Mouse (Mus musculus) frontal cortex, postnatal 36 days (tissue): ENCODE results near the gene Cyct.
A peak's percentile ranks its signal among the peaks of the same experiment; 100 is the strongest.

Experiments used
- DNase-seq, 2 experiments: peaks; one replicate each; pipeline ENCODE4 v3.0.0; 2022; ENCODE audit warnings: low spot score in 2 of 2

Gene Cyct

DNA sequence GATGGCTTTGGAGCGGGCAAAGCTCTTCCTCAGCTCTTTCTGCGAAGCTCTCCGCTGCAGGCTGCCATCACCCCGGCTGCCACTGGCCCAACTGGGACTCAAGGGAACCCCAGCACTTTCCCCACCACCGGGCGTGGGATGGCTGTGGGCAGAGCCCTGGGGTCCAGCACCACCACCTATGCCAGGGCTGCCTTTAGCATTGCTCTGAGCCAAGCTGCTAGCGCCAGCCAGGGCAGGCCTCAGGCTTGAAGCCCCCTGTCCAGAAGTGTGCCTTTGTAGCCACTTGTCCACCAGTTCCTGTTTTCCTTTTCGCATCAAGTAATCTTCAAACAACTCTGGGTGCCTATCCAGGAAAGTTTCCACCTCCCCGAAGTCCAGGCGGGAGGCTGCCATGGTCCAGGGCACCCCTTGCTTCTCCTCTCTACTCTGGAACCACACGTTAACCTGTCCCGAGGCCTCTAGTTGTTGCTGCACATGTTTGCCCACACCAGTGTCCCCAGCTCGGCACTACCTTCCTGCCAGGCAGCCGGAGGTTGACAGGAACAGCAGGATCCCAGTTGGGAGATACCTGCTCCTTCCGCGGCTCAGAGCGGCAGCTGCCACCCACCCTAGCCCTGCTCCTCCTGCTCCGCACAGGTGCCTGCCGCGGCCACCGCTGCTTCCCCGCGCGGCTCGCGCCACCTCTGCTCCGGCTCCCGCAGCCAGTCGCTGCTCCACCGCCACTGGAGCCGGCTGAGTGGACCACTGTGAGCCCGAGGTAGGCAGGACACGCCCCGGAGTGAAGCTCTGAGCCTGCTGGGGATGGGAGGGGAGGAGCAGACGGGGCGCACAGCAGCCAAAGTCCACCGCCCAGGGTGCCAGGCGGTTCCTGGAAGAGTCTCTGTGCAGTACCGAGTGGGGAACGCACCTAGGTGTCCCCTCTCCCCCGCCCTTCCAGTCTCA is 21.8 kb downstream of the Cyct start, which contains the start of gene Pde11a:
TSS of gene Pde11a (minus strand) at position 560 of the 942 bp plus-strand sequence.
- DNase-seq, result peak; percentile 4

DNA sequence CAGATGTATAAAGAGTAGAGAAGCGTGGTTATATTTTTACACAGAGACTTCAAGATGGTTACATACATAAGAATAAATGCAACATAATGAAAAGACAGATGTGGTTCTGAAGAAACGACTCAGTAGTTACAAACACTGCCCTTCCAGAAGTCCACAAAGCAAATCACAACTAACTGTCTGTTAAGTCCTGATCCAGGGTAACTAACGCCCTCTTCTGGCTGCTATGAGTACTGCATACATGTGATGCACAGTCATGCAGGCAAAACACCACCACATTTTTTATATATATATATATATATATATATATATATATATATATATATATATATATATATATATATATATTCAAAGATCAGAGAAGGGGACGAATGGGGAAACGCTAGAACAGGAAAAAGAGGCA is 25.7 kb downstream of the Cyct start:
- no peak for DNase-seq

DNA sequence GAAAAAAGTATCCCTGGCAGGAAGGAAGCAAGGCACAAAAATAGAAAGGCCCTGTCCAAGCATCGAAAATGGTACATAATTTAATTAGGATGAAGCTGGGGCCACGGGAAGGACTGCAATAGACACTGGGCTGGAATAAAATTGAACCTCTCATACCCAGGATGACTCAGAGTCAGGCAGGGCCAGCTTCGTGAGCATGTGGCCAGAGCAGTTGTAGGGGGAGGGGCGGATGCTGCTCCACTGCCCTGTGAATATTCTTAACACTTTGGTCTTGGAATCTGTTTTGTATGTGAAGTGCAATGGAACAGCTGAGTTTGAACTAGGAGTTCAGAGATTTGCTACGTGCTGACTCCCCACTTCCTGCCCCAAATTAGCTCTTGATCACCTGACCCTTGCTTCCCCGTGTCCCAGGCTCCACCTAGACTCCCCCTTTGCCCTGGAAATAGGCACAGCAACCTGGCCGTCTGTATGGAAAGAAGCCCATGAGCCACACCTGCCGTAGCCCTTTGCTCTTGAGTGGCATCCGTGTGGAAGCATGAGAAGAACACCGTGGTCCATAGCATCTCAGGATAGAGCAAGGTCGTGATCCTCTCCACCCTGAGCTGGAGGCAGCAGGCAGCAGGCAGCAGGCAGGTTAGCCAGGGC is 28.0 kb downstream of the Cyct start:
- DNase-seq, result no peak

DNA sequence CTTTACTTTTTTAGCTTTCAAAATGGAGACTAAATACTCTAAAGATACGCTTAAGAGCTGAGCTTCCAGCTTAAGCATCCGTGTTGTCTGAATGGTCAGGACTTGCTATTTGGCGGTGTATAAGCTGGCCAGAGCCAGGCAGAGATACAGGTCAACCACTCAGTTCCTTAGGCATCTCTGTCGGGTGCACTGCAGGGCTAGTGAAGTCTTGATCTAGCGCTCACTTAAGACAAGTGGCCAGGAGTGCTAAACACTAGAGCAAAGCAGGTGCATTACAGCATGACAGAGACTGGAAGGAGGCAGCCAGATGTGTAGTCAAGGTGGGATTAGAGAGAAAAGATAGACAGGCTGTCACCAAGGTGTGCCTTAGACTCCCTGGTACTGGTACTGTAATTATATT is 30.2 kb downstream of the Cyct start:
- no peak for DNase-seq

DNA sequence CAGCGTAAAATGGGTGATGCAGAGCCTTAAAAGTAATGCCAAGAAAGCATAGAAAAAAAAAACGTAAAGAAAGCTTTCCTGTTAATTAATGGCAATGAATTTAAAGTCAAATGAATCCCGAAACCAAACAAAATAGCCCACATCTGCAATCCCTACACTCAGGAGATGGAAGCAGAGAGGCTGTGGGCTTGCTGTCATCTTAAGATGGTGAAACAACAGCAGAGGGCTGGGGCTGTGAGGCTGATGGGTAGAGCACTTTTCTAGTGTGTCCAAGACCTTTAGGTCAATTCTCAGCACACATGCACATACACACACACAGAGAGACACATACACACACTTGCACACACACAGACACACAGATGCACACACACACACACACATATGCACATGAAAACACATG is 34.1 kb downstream of the Cyct start:
- DNase-seq, result no peak

DNA sequence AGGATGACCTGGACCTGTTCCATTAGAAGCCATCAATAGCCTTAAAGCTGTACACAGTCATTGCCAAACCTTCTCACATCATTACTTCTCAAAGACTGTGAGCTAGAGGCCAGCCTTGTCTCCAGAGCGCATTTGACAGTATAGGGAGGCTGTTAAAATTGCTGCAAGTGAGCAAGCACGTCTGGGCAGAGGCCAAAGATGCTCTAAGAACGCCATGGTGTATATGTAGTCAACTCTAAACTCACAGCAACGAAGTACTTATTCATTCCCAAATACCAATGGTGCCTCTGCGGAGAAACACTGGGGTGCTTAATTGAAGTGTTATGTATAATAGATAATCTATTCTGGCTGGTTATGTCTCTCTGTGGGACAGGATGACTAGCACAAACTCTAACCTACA is 35.8 kb downstream of the Cyct start:
- DNase-seq, result no peak

DNA sequence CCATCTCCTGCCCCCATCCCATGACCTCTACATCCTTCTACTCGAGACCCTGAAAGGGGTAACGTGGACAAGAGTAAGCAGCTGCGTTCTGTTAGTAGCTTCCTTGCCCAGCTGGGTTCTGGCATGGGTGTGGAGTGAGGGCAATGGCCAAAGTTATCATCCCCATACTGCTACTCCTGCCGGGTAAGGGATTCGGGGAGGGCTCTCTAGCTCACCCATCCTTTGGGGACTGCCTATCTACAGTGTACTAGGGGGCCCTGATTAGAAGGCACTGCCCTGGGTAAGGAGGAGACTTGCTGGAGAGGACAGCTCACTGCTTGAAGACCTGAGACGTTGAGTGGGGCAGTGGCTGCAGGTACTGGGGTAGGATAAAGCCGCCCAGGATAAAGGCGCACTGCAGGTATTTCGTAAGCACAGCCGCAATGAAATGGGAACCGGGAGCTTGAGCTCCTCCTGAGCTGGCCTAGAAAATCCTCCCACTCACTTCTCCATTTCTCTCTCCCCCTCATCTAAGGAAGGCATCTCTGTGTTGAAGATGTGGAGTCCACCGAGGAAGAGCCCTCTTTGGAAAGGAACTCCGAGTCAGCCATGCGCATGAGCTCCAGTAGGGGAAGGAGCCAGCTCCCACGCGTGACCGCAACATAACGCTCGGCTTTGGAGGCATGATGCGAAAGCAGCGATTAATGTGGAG is 36.9 kb downstream of the Cyct start:
- peak; percentile 10 to 15 for DNase-seq

DNA sequence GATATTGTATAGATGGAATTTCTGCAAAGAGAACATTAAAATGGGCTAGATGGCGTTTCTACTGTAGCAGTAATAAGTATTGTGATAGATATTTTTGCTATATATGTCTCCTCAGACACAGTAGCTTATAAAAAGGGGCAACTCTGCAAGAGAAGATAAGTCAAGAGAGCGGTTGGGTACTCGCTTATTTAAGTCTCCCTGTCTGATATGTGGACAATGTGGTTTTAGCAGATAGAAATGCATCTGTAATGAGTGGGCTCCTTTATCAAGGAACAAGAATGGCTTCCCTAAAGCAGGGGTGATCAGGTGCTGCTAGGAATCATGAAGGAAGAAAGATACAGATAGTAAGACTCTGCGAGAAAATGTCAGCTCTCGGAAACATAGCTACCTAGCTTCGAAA is 39.9 kb downstream of the Cyct start:
- no peak for DNase-seq

DNA sequence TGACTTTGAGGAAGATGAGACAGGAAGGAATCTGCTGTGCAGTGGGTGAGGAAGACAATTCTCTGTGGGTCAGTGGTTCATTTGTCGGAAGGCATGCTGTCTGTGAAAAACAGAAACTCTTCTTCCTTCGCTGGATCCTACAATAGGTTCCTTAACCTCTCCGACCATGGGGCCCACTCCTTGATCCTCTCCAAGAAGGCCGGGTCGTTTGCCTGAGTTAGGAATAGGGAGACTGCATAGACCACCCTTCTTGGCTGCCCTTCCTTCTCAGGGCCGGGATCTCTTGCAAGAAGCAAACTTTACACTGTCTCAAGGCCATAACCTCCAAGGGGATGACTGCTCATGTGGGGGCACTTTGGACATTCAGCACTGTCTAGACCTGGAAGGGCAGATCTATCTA is 41.0 kb downstream of the Cyct start:
- no peak for DNase-seq
